Comparison of ENCODE assay signal across 1 mouse cellular context in the genomic region with DNA sequence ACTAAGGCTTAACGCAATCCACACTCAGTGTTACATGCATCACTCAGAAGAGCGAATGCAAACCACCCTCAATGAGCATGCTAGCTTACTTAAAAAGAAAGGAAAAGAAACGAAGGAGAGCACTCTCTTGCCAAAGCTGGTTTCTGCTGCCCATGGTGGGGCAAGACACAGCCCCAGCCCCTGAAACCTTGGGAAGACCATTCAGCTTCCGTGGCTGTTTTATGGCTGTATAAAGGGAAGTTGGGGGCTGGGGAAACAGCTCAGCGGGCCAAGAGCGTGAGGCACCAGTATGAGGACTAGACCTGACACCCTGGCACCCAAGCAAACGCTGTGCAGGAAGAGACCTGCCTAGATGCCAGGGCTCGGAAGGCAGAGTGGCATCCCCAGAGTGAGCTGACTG. TPM values are rescaled to one million over a fixed set of nuclear protein-coding genes. Genes with fewer than 3 reads are reported as not detected.
"Had no signal": no experiment of that assay in that cellular context is flagged by ENCODE, and none has a peak within 500 bp of the region (broad histone marks: within the 10 kb centered on the region; RNA-seq: fewer than 3 reads in every experiment).

No protein-coding gene starts in this region.

RNA-seq across cellular contexts. Expression of gene Sytl3, which starts 20.4 kb away (rescaled TPM):
- total RNA-seq: midbrain, postnatal 0 days had no signal
